Mouse (Mus musculus): Measurements from ENCODE around the gene Eif3k. TPM values are rescaled to one million over a fixed set of nuclear protein-coding genes. Genes with fewer than 3 reads are reported as not detected.
A peak's percentile ranks its signal among the peaks of the same experiment; 100 is the strongest.

Eif3k gene
- polyA plus RNA-seq, 1 experiment from 2014 or later, result 282 TPM

GRCm38 (mm10) chr7:29023514-29023913 lies 41.9 kb upstream of the Eif3k start:
- no peak overlapping the region for H3K4me2 ChIP-seq (replicated peaks; ENCODE audit: low read depth)
- TF ChIP-seq CTCF (IDR thresholded peaks at IDR 0.05; ENCODE audit: low read depth), result no peak
- peaks cover 24% of the 10 kb centered on the region for H3K27me3 ChIP-seq (replicated peaks; ENCODE audit: control insufficient read depth, insufficient read depth, low read length)
- ATAC-seq, result no peak
- 89% methylated on average over 8 of the region's 8 CpGs for WGBS
- H3K4me1 ChIP-seq (replicated peaks; ENCODE audit: control insufficient read depth, insufficient read depth, low read length), result no peaks in the 10 kb centered on the region
- H3K9me3 ChIP-seq (ENCODE audit: control insufficient read depth), result no peaks in the 10 kb centered on the region
- no peaks in the 10 kb centered on the region for H3K36me3 ChIP-seq (ENCODE audit: control insufficient read depth, insufficient read depth)
- H3K4me3 ChIP-seq (ENCODE audit: low read depth, low read length), result no peak overlapping the region
- no peak overlapping the region for H3K9ac ChIP-seq (ENCODE audit: low read depth, low read length)
- H3K27ac ChIP-seq (ENCODE audit: low read depth, low read length), result no peak overlapping the region

DNA sequence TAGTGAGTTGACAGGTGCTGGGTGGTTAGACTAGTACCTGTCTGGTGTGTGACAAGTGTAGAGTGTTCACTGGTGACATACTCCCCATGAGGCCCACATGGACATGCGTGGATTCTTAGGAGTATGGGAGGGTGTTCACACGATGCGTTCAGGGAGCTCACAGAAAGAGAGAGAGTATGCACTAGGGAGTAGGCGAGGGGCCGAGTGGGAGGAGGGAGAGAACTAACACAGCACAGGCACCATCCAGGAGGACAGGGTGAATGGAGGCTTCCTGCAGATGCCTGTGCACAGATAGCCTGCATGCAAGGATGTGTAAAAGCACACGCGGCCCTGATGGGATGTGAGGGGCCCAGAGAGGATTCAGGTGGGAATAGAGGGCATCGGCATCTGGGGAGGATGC lies 40.8 kb upstream of the Eif3k start:
- Histone ChIP-seq H3K36me3 (ENCODE audit: control insufficient read depth, insufficient read depth) (no peaks in the 10 kb centered on the region), H3K27me3 (replicated peaks; ENCODE audit: control insufficient read depth, insufficient read depth, low read length) (peaks cover 30% of the 10 kb centered on the region), H3K9me3 (ENCODE audit: control insufficient read depth) (no peaks in the 10 kb centered on the region), H3K4me2 (replicated peaks; ENCODE audit: low read depth) (no peak overlapping the region), H3K9ac (ENCODE audit: low read depth, low read length) (no peak overlapping the region), H3K4me3 (ENCODE audit: low read depth, low read length) (no peak overlapping the region), H3K4me1 (replicated peaks; ENCODE audit: control insufficient read depth, insufficient read depth, low read length) (no peaks in the 10 kb centered on the region), H3K27ac (ENCODE audit: low read depth, low read length) (no peak overlapping the region)
- TF ChIP-seq CTCF (IDR thresholded peaks at IDR 0.05; ENCODE audit: low read depth), result no peak
- no peak for ATAC-seq
- 83% methylated on average over 8 of the region's 8 CpGs for WGBS

- no peaks in the 10 kb centered on the region for H3K4me1 ChIP-seq (replicated peaks; ENCODE audit: control insufficient read depth, insufficient read depth, low read length)
- H3K27ac ChIP-seq (ENCODE audit: low read depth, low read length), result no peak overlapping the region
- no peaks in the 10 kb centered on the region for H3K9me3 ChIP-seq (ENCODE audit: control insufficient read depth)
- H3K4me3 ChIP-seq (ENCODE audit: low read depth, low read length), result peak overlapping the region; percentile 36
- no peak for TF ChIP-seq CTCF (IDR thresholded peaks at IDR 0.05; ENCODE audit: low read depth)
- peaks cover 30% of the 10 kb centered on the region for H3K27me3 ChIP-seq (replicated peaks; ENCODE audit: control insufficient read depth, insufficient read depth, low read length)
- ATAC-seq, result no peak
- 3% methylated on average over 86 of the region's 88 CpGs for WGBS
- H3K9ac ChIP-seq (ENCODE audit: low read depth, low read length), result no peak overlapping the region
- peak overlapping the region; percentile 63 for H3K4me2 ChIP-seq (replicated peaks; ENCODE audit: low read depth)
- H3K36me3 ChIP-seq (ENCODE audit: control insufficient read depth, insufficient read depth), result no peaks in the 10 kb centered on the region
Observed at GRCm38 (mm10) chr7:29019447-29020220, 38.0 kb upstream of the Eif3k start.

GRCm38 (mm10) chr7:29017222-29017621 lies 35.6 kb upstream of the Eif3k start:
- Histone ChIP-seq H3K27ac (ENCODE audit: low read depth, low read length) (no peak overlapping the region), H3K9me3 (ENCODE audit: control insufficient read depth) (no peaks in the 10 kb centered on the region), H3K36me3 (ENCODE audit: control insufficient read depth, insufficient read depth) (no peaks in the 10 kb centered on the region), H3K9ac (ENCODE audit: low read depth, low read length) (no peak overlapping the region), H3K4me2 (replicated peaks; ENCODE audit: low read depth) (no peak overlapping the region), H3K4me1 (replicated peaks; ENCODE audit: control insufficient read depth, insufficient read depth, low read length) (no peaks in the 10 kb centered on the region), H3K27me3 (replicated peaks; ENCODE audit: control insufficient read depth, insufficient read depth, low read length) (peaks cover 30% of the 10 kb centered on the region), H3K4me3 (ENCODE audit: low read depth, low read length) (no peak overlapping the region)
- WGBS, result 86% methylated on average over 7 of the region's 7 CpGs
- ATAC-seq, result no peak
- TF ChIP-seq CTCF (IDR thresholded peaks at IDR 0.05; ENCODE audit: low read depth), result no peak

- WGBS, result 84% methylated on average over 7 of the region's 7 CpGs
Observed at GRCm38 (mm10) chr7:29016440-29016839, 34.8 kb upstream of the Eif3k start.

GRCm38 (mm10) chr7:29014984-29015383 lies 33.3 kb upstream of the Eif3k start:
- Histone ChIP-seq H3K9ac (ENCODE audit: low read depth, low read length) (no peak overlapping the region), H3K4me3 (ENCODE audit: low read depth, low read length) (no peak overlapping the region), H3K27me3 (replicated peaks; ENCODE audit: control insufficient read depth, insufficient read depth, low read length) (peaks cover 20% of the 10 kb centered on the region), H3K27ac (ENCODE audit: low read depth, low read length) (no peak overlapping the region), H3K36me3 (ENCODE audit: control insufficient read depth, insufficient read depth) (no peaks in the 10 kb centered on the region), H3K4me2 (replicated peaks; ENCODE audit: low read depth) (no peak overlapping the region), H3K4me1 (replicated peaks; ENCODE audit: control insufficient read depth, insufficient read depth, low read length) (no peaks in the 10 kb centered on the region), H3K9me3 (ENCODE audit: control insufficient read depth) (no peaks in the 10 kb centered on the region)
- peak; percentile 37 for TF ChIP-seq CTCF (IDR thresholded peaks at IDR 0.05; ENCODE audit: low read depth)
- ATAC-seq, result no peak
- WGBS, result 93% methylated on average over 1 of the region's 1 CpGs

More at GRCm38 (mm10) chr7:29016440-29016839, 34.8 kb upstream of the Eif3k start:
- Histone ChIP-seq H3K4me2 (replicated peaks; ENCODE audit: low read depth) (no peak overlapping the region), H3K9me3 (ENCODE audit: control insufficient read depth) (no peaks in the 10 kb centered on the region), H3K27me3 (replicated peaks; ENCODE audit: control insufficient read depth, insufficient read depth, low read length) (peaks cover 30% of the 10 kb centered on the region), H3K27ac (ENCODE audit: low read depth, low read length) (no peak overlapping the region), H3K4me1 (replicated peaks; ENCODE audit: control insufficient read depth, insufficient read depth, low read length) (no peaks in the 10 kb centered on the region), H3K9ac (ENCODE audit: low read depth, low read length) (no peak overlapping the region), H3K4me3 (ENCODE audit: low read depth, low read length) (no peak overlapping the region), H3K36me3 (ENCODE audit: control insufficient read depth, insufficient read depth) (no peaks in the 10 kb centered on the region)
- ATAC-seq, result no peak
- TF ChIP-seq CTCF (IDR thresholded peaks at IDR 0.05; ENCODE audit: low read depth), result no peak

Measured in intestine, postnatal 0 days (tissue).